Mouse (Mus musculus) olfactory bulb, adult 2 months (tissue): Measurements from ENCODE around the gene Ell.

ENCODE experiments used
- CTCF ChIP-seq: fragments of 200-500 bp; IDR thresholded peaks from 2 replicates; pipeline ENCODE4 v1.5.1; 2012; ENCODE audit warnings: low read depth, mild to moderate bottlenecking, low read length, moderate library complexity; ENCODE audit not compliant: insufficient read depth
- POLR2A ChIP-seq: fragments of 200-500 bp; IDR thresholded peaks from 2 replicates; pipeline ENCODE4 v1.6.1; 2012; ENCODE audit warnings: mild to moderate bottlenecking, low read depth, low read length, moderate library complexity; ENCODE audit not compliant: insufficient read depth

DNA sequence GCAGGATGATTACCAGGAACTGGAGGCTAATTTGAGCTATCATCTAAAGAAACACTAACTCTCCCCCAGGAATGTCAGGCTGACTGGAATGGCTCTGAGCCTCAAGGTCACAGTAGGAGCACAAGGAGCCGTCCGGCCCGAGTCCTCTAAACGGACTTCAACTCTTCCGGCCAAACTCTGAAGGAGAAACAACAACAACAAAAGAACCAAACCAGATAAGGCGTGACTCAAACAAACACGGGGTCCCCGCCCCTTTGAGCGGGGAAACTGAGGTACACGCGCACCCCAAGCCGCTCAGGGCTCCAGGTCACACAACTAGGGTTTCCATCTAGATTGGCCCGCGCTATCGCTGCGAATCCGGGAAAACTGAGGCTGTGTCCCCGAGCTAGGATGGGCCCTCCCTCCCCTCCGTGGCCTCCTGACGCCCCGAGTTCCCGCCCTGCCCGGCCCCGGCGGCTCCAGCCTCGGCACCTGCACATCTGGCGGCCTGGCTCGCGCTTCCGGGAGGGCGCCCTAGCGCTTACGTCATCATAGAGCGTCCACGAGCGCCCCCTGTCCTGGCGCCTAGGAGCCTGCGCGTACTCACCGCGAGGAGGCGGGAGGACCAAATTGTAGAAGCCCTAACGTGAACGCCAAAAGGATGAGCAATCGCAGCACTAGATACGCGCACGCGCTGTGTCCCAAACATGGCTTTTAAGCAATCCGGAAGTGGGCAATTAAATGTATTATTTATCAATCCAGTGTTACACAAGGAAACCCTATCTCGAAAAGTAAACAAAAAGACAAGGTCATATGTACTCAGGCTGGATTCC is 16.5 kb upstream of the Ell start:
- TF ChIP-seq CTCF (0 out of 2 replicates have a peak, but pooled peaks have one; percentile 13), POLR2A (peak; percentile 87)
